Mouse (Mus musculus) heart, embryonic 14.5 days (tissue): ENCODE results near the gene Prkag2. TPM values are rescaled to one million over a fixed set of nuclear protein-coding genes. Genes with fewer than 3 reads are reported as not detected.

Experiments used
- ATAC-seq: fragments of 200-750 bp; cut with Nextera tagmentation; 2 replicates; pipeline ENCODE4 v1.8.0; 2017; ENCODE audit warnings: low read depth, moderate TSS enrichment; ENCODE audit not compliant: insufficient number of reproducible peaks, insufficient read depth, low FRiP score
- H3K27ac ChIP-seq, 2 experiments: fragments of 200-500 bp in 1 of 2; fragments of 300-500 bp in 1 of 2; sonication (generic) in 1 of 2; replicated peaks in 1 of 2; 2 replicates each; pipeline ENCODE4 v1.5.1; 2012 to 2014; ENCODE audit warnings: low read depth in 2 of 2, low read length in 2 of 2, control low read depth in 1 of 2, mild to moderate bottlenecking in 1 of 2, mixed read lengths in 1 of 2; ENCODE audit not compliant: control insufficient read depth in 1 of 2, insufficient read depth in 1 of 2
- H3K27me3 ChIP-seq: fragments of 300-500 bp; sonication (generic); 2 replicates; pipeline ENCODE4 v1.6.1; 2014; ENCODE audit warnings: mild to moderate bottlenecking, low read length, control low read depth; ENCODE audit not compliant: control insufficient read depth, insufficient read depth
- H3K36me3 ChIP-seq: fragments of 300-500 bp; sonication (generic); 2 replicates; pipeline ENCODE4 v1.6.1; 2014; ENCODE audit warnings: mild to moderate bottlenecking, control low read depth, low read length, mixed read lengths; ENCODE audit not compliant: control insufficient read depth, insufficient read depth
- H3K4me1 ChIP-seq, 2 experiments: fragments of 200-500 bp in 1 of 2; fragments of 300-500 bp in 1 of 2; sonication (generic) in 1 of 2; 2 replicates each; pipeline ENCODE4 v1.6.1; 2012 to 2014; ENCODE audit warnings: low read length in 2 of 2, control low read depth in 1 of 2, mixed read lengths in 1 of 2; ENCODE audit not compliant: control insufficient read depth in 2 of 2, insufficient read depth in 2 of 2
- H3K4me2 ChIP-seq: fragments of 300-500 bp; sonication (generic); 2 replicates; pipeline ENCODE4 v1.6.1; 2014; ENCODE audit warnings: mild to moderate bottlenecking, low read length
- H3K4me3 ChIP-seq, 2 experiments: fragments of 200-500 bp in 1 of 2; fragments of 300-500 bp in 1 of 2; sonication (generic) in 1 of 2; 2 replicates each; pipeline ENCODE4 v1.5.1; 2012 to 2014; ENCODE audit warnings: low read length in 2 of 2, mild to moderate bottlenecking in 2 of 2, control low read depth in 1 of 2, low read depth in 1 of 2, moderate library complexity in 1 of 2; ENCODE audit not compliant: control insufficient read depth in 1 of 2, insufficient read depth in 1 of 2
- H3K9ac ChIP-seq: fragments of 300-500 bp; sonication (generic); 2 replicates; pipeline ENCODE4 v1.6.1; 2014; ENCODE audit warnings: mild to moderate bottlenecking, low read length
- H3K9me3 ChIP-seq: fragments of 300-500 bp; sonication (generic); 2 replicates; pipeline ENCODE4 v1.6.1; 2016; ENCODE audit warnings: low read length, control low read depth; ENCODE audit not compliant: control insufficient read depth
- WGBS: fragments of 180-500 bp; shearing (Covaris S2); extraction: QIAGEN DNeasy Blood & Tissue Kit; methylation state at CpG from one replicate; pipeline ENCODE4 v1.1.7; 2014; 5-methylcytosine and 5-hydroxymethylcytosine counted together
- polyA plus RNA-seq: library from polyadenylated mRNA; unstranded; fragments of >200 nt; fragmentation: Nextera tagmentation; extraction: Ambion mirVana; gene quantifications from 2 replicates; pipeline ENCODE4 v1.2.1, GENCODE M21; 2014

Prkag2 gene
- polyA plus RNA-seq, 1 experiment from 2014 or later: 120 TPM

- WGBS: 60% methylated on average over 11 of the region's 11 CpGs
- H3K27ac ChIP-seq: peak overlapping the region; percentile 75 to 83
- peak overlapping the region; percentile 50 for H3K9ac ChIP-seq
- no peak overlapping the region for H3K4me3 ChIP-seq
- peaks cover 11 to 32% of the 10 kb centered on the region in 2 experiments for H3K4me1 ChIP-seq
- no peaks in the 10 kb centered on the region for H3K27me3 ChIP-seq
- no peak for ATAC-seq
- peaks cover 43% of the 10 kb centered on the region for H3K36me3 ChIP-seq
- H3K9me3 ChIP-seq: no peaks in the 10 kb centered on the region
- peak overlapping the region; percentile 59 for H3K4me2 ChIP-seq
Measured at GRCm38 (mm10) chr5:24888874-24889591, 211.4 kb downstream of the Prkag2 start.

- WGBS: 64% methylated on average over 8 of the region's 8 CpGs
- Histone ChIP-seq H3K27me3 (no peaks in the 10 kb centered on the region), H3K4me2 (no peak overlapping the region), H3K9ac (no peak overlapping the region), H3K36me3 (peaks cover 51% of the 10 kb centered on the region), H3K27ac (no peak overlapping the region), H3K4me3 (no peak overlapping the region), H3K4me1 (peaks cover 8 to 21% of the 10 kb centered on the region in 2 experiments), H3K9me3 (no peaks in the 10 kb centered on the region)
- ATAC-seq: no peak
Measured at GRCm38 (mm10) chr5:24887271-24887670, 213.2 kb downstream of the Prkag2 start.

GRCm38 (mm10) chr5:24878713-24879112, 221.7 kb downstream of the Prkag2 start:
- peaks cover 6% of the 10 kb centered on the region; the same call in 1 of the 2 replicates for H3K9me3 ChIP-seq
- no peak overlapping the region for H3K9ac ChIP-seq
- no peak overlapping the region for H3K4me3 ChIP-seq
- H3K4me2 ChIP-seq: no peak overlapping the region; the same call in 1 of the 2 replicates
- H3K4me1 ChIP-seq: peaks cover 8 to 12% of the 10 kb centered on the region in 2 experiments
- H3K36me3 ChIP-seq: peaks cover 75% of the 10 kb centered on the region
- peak overlapping the region; percentile 70 to 75; a peak in 3 of 4 replicates for H3K27ac ChIP-seq
- ATAC-seq: no peak
- 51% methylated on average over 4 of the region's 4 CpGs for WGBS
- no peaks in the 10 kb centered on the region for H3K27me3 ChIP-seq

GRCm38 (mm10) chr5:24877836-24878624, 222.4 kb downstream of the Prkag2 start:
- Histone ChIP-seq H3K27ac (peak overlapping the region; percentile 70 to 75; a peak in 3 of 4 replicates), H3K36me3 (peaks cover 81% of the 10 kb centered on the region), H3K4me3 (no peak overlapping the region), H3K4me2 (peak overlapping the region; percentile 6; the same call in 1 of the 2 replicates), H3K9ac (peak overlapping the region; percentile 46; the same call in 1 of the 2 replicates), H3K9me3 (peaks cover 6% of the 10 kb centered on the region; the same call in 1 of the 2 replicates), H3K27me3 (no peaks in the 10 kb centered on the region), H3K4me1 (peaks cover 8 to 12% of the 10 kb centered on the region in 2 experiments)
- WGBS: 42% methylated on average over 11 of the region's 11 CpGs
- ATAC-seq: no peak

- H3K9ac ChIP-seq: no peak overlapping the region
- no peak for ATAC-seq
- no peak overlapping the region for H3K4me2 ChIP-seq
- H3K9me3 ChIP-seq: peaks cover 6% of the 10 kb centered on the region; the same call in 1 of the 2 replicates
- H3K4me3 ChIP-seq: no peak overlapping the region
- no peak overlapping the region for H3K27ac ChIP-seq
- 86% methylated on average over 9 of the region's 9 CpGs for WGBS
- peaks cover 80% of the 10 kb centered on the region for H3K36me3 ChIP-seq
- peaks cover 8 to 12% of the 10 kb centered on the region in 2 experiments for H3K4me1 ChIP-seq
- H3K27me3 ChIP-seq: no peaks in the 10 kb centered on the region
Measured at GRCm38 (mm10) chr5:24876653-24877052, 223.8 kb downstream of the Prkag2 start.

- H3K9me3 ChIP-seq: peaks cover 2% of the 10 kb centered on the region; the same call in 1 of the 2 replicates
- 81% methylated on average over 4 of the region's 4 CpGs for WGBS
- ATAC-seq: no peak
- H3K4me3 ChIP-seq: no peak overlapping the region
- H3K27me3 ChIP-seq: no peaks in the 10 kb centered on the region
- peaks cover 10 to 16% of the 10 kb centered on the region in 2 experiments for H3K4me1 ChIP-seq
- H3K36me3 ChIP-seq: peaks cover 83% of the 10 kb centered on the region
- no peak overlapping the region for H3K27ac ChIP-seq
- no peak overlapping the region for H3K4me2 ChIP-seq
- no peak overlapping the region for H3K9ac ChIP-seq
Measured at GRCm38 (mm10) chr5:24874111-24874510, 226.3 kb downstream of the Prkag2 start.

GRCm38 (mm10) chr5:24873221-24873620, 227.2 kb downstream of the Prkag2 start:
- Histone ChIP-seq H3K4me2 (no peak overlapping the region), H3K9ac (no peak overlapping the region), H3K9me3 (no peaks in the 10 kb centered on the region), H3K4me1 (peaks cover 7 to 11% of the 10 kb centered on the region in 2 experiments), H3K27me3 (no peaks in the 10 kb centered on the region), H3K27ac (no peak overlapping the region), H3K36me3 (peaks cover 83% of the 10 kb centered on the region), H3K4me3 (no peak overlapping the region)
- ATAC-seq: no peak
- 56% methylated on average over 6 of the region's 6 CpGs for WGBS
